ENCODE assay signal across 17 mouse cellular contexts in genomic region chr13:76597005-76597404, GRCm38 (mm10).
"Had no signal": no experiment of that assay in that cellular context is flagged by ENCODE, and none has a peak within 500 bp of the region (broad histone marks: within the 10 kb centered on the region; RNA-seq: fewer than 3 reads in every experiment).

No protein-coding gene starts in this region.

- DNase-seq: kidney, adult 18-20 months; kidney, adult 9 months; kidney, postnatal 25 days; layer of hippocampus, adult 9-11 months; liver, embryonic 13.5 days; lung, adult 2 months; lung, postnatal 14 days; lung, postnatal 4 days; midbrain, embryonic 14.5 days; retina, postnatal 1 day; right cerebral cortex, postnatal 25 days; spleen, adult 18-20 months; thymus, postnatal 25 days had no signal

- H3K4me1 ChIP-seq: liver, embryonic 13.5 days; neural tube, embryonic 12.5 days; stomach, embryonic 15.5 days had no signal

- H3K4me3 ChIP-seq: layer of hippocampus, adult 2 months; liver, embryonic 13.5 days; neural tube, embryonic 12.5 days; stomach, embryonic 15.5 days had no signal

- H3K36me3 ChIP-seq: liver, embryonic 13.5 days; neural tube, embryonic 12.5 days; stomach, embryonic 15.5 days had no signal

- H3K27ac ChIP-seq: kidney, postnatal 0 days; layer of hippocampus, adult 2 months; liver, embryonic 13.5 days; neural tube, embryonic 12.5 days; stomach, embryonic 15.5 days had no signal
